Mouse (Mus musculus): ENCODE measurements around the gene Rpp14. TPM values are rescaled to one million over a fixed set of nuclear protein-coding genes. Genes with fewer than 3 reads are reported as not detected.
A peak's percentile ranks its signal among the peaks of the same experiment; 100 is the strongest.

Gene Rpp14
- polyA plus RNA-seq (2015; fragmentation: Nextera tagmentation; extraction: Ambion mirVana): 47.4 and 48.0 TPM in 2 replicates

DNA sequence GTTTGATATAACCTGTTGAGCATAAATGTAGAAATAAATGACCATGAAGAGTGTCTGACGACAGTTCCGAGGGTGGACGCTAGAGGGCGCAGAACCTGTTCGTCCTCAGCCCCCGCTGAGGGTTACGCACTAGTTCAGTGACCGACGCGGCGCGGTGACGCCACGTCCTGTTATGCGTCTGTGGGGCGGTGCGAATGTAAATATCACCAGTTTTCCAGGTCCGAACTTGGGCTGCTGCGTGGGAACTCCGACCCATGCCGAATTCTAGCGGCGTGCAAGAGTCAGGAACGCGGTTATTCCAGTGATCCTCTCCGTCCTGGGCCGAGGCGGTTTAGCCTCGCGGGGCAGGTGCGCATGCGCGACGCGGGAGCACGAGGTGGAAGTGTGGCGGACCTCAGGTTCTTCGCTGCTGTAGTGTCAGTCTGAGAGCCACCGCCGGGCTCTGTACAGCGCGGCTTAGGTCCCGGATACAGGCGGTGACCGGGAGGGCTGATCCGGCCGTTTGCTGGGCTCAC lies at the start of gene Rpp14:
Gene Rpp14, plus strand, starts transcription at position 203 of the 515 bp plus-strand sequence.
- H3K36me3 ChIP-seq: peaks cover 15% of the 10 kb centered on the region

GRCm38 (mm10) chr14:8030535-8030934 lies 49.6 kb upstream of the Rpp14 start:
- Histone ChIP-seq H3K27ac (no peak overlapping the region), H3K9me3 (no peaks in the 10 kb centered on the region), H3K9ac (no peak overlapping the region), H3K4me1 (replicated peaks) (no peaks in the 10 kb centered on the region), H3K4me3 (no peak overlapping the region), H3K36me3 (no peaks in the 10 kb centered on the region), H3K4me2 (no peak overlapping the region), H3K27me3 (no peaks in the 10 kb centered on the region)
- no peak for ATAC-seq (ENCODE audit: low FRiP score)
- WGBS: 53% methylated on average over 4 of the region's 4 CpGs

More for the DNA sequence above, at the start of gene Rpp14:
- peak; percentile 97 for ATAC-seq (ENCODE audit: low FRiP score)
- H3K4me3 ChIP-seq: peak within 1 kb of the TSS; percentile 76
- H3K27me3 ChIP-seq: no peaks in the 10 kb centered on the region
- H3K4me1 ChIP-seq (replicated peaks): peaks cover 20% of the 10 kb centered on the region
- H3K9me3 ChIP-seq: no peaks in the 10 kb centered on the region
- peak within 1 kb of the TSS; percentile 84 for H3K9ac ChIP-seq
- H3K27ac ChIP-seq: peak within 1 kb of the TSS; percentile 95
- H3K4me2 ChIP-seq: peak within 1 kb of the TSS; percentile 88
- under 1% methylated on average over 47 of the region's 47 CpGs for WGBS

GRCm38 (mm10) chr14:8032087-8032944 lies 47.9 kb upstream of the Rpp14 start:
- 76% methylated on average over 13 of the region's 13 CpGs for WGBS
- Histone ChIP-seq H3K4me2 (no peak overlapping the region), H3K36me3 (no peaks in the 10 kb centered on the region), H3K27me3 (no peaks in the 10 kb centered on the region), H3K27ac (no peak overlapping the region), H3K9ac (no peak overlapping the region), H3K4me3 (no peak overlapping the region), H3K4me1 (replicated peaks) (no peaks in the 10 kb centered on the region), H3K9me3 (no peaks in the 10 kb centered on the region)
- ATAC-seq (ENCODE audit: low FRiP score): no peak

- no peaks in the 10 kb centered on the region for H3K27me3 ChIP-seq
- H3K9ac ChIP-seq: no peak overlapping the region
- no peaks in the 10 kb centered on the region for H3K4me1 ChIP-seq (replicated peaks)
- H3K36me3 ChIP-seq: no peaks in the 10 kb centered on the region
- no peak overlapping the region for H3K4me2 ChIP-seq
- 70% methylated on average over 5 of the region's 5 CpGs for WGBS
- H3K9me3 ChIP-seq: no peaks in the 10 kb centered on the region
- no peak for ATAC-seq (ENCODE audit: low FRiP score)
- H3K27ac ChIP-seq: no peak overlapping the region
- H3K4me3 ChIP-seq: no peak overlapping the region
These were observed 45.6 kb upstream of the Rpp14 start for GRCm38 (mm10) chr14:8034561-8034960.

GRCm38 (mm10) chr14:8035951-8036350 lies 44.2 kb upstream of the Rpp14 start:
- Histone ChIP-seq H3K4me3 (no peak overlapping the region), H3K27me3 (no peaks in the 10 kb centered on the region), H3K4me1 (replicated peaks) (no peaks in the 10 kb centered on the region), H3K9ac (no peak overlapping the region), H3K4me2 (no peak overlapping the region), H3K27ac (no peak overlapping the region), H3K9me3 (no peaks in the 10 kb centered on the region), H3K36me3 (peaks cover 3% of the 10 kb centered on the region; the same call in 1 of the 2 replicates)
- 92% methylated on average over 6 of the region's 6 CpGs for WGBS
- no peak for ATAC-seq (ENCODE audit: low FRiP score)

GRCm38 (mm10) chr14:8036406-8036805 lies 43.8 kb upstream of the Rpp14 start:
- H3K27ac ChIP-seq: no peak overlapping the region
- peaks cover 3% of the 10 kb centered on the region; the same call in 1 of the 2 replicates for H3K36me3 ChIP-seq
- H3K4me1 ChIP-seq (replicated peaks): no peaks in the 10 kb centered on the region
- H3K4me2 ChIP-seq: no peak overlapping the region
- 86% methylated on average over 5 of the region's 5 CpGs for WGBS
- no peaks in the 10 kb centered on the region for H3K27me3 ChIP-seq
- no peak overlapping the region for H3K9ac ChIP-seq
- H3K4me3 ChIP-seq: no peak overlapping the region
- ATAC-seq (ENCODE audit: low FRiP score): no peak
- no peaks in the 10 kb centered on the region for H3K9me3 ChIP-seq

DNA sequence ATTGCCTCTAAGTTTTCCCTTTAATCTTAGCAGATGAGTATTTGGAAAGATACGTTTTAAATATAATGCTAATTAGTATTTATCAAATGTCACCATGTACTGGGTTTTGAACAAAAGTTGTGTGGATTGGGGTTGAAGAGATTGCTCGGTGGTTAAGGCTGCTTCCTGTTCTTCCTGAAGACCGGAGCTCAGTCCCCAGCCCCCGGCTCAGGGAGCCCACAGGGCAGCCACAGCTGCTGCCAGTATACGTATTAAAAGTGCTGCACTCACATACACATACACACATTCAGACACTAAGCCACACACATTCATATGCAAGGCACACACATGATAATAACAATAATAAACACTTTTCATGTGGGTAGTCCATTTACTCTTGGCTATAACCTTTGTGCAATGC lies 42.0 kb upstream of the Rpp14 start:
- H3K27ac ChIP-seq: no peak overlapping the region
- H3K9me3 ChIP-seq: no peaks in the 10 kb centered on the region
- no peaks in the 10 kb centered on the region for H3K4me1 ChIP-seq (replicated peaks)
- no peak overlapping the region for H3K9ac ChIP-seq
- peaks cover 10% of the 10 kb centered on the region for H3K36me3 ChIP-seq
- no peak for ATAC-seq (ENCODE audit: low FRiP score)
- H3K4me3 ChIP-seq: no peak overlapping the region
- no peak overlapping the region for H3K4me2 ChIP-seq
- no peaks in the 10 kb centered on the region for H3K27me3 ChIP-seq
- WGBS: 88% methylated on average over 5 of the region's 5 CpGs

DNA sequence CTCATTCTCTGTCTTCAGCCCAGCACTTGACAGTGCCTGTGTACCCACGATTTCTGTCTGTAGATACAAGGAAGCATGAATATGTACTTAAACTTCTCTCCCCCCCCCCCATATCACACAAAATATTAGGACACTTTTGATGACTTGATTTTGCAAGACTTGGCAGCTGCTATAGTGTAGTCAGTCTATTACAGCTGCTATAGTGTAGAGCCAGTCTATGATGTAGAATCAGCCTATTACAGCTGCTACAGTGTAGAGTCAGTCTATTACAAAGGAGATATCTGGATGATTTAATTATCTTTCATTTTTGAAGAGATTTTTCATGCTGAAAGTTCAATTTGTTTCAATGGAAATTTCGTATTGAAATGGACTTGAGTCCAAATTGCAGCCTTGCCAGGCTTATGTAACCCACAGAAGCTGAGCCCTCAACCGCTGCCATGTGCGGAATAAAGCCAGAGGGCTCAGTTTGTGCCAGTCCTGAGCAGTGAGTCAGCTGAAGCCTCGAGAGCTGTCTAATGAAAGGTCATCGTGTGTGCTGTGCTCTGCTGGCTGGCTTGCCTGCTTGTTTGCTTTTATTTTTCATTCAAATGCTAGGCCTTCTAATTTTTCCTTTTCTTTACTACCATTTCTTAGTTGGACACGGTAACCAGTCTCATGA lies 41.2 kb upstream of the Rpp14 start:
- 82% methylated on average over 7 of the region's 7 CpGs for WGBS
- H3K9ac ChIP-seq: no peak overlapping the region
- no peaks in the 10 kb centered on the region for H3K27me3 ChIP-seq
- H3K9me3 ChIP-seq: no peaks in the 10 kb centered on the region
- no peak overlapping the region for H3K4me2 ChIP-seq
- H3K4me1 ChIP-seq (replicated peaks): no peaks in the 10 kb centered on the region
- ATAC-seq (ENCODE audit: low FRiP score): no peak
- no peak overlapping the region for H3K4me3 ChIP-seq
- H3K27ac ChIP-seq: no peak overlapping the region
- H3K36me3 ChIP-seq: peaks cover 14% of the 10 kb centered on the region

GRCm38 (mm10) chr14:8040179-8040578 lies 40.0 kb upstream of the Rpp14 start:
- ATAC-seq (ENCODE audit: low FRiP score): no peak
- no peak overlapping the region for H3K4me2 ChIP-seq
- no peaks in the 10 kb centered on the region for H3K9me3 ChIP-seq
- no peak overlapping the region for H3K4me3 ChIP-seq
- H3K27me3 ChIP-seq: no peaks in the 10 kb centered on the region
- no peak overlapping the region for H3K27ac ChIP-seq
- H3K36me3 ChIP-seq: peaks cover 15% of the 10 kb centered on the region
- 85% methylated on average over 3 of the region's 3 CpGs for WGBS
- no peak overlapping the region for H3K9ac ChIP-seq
- no peaks in the 10 kb centered on the region for H3K4me1 ChIP-seq (replicated peaks)

DNA sequence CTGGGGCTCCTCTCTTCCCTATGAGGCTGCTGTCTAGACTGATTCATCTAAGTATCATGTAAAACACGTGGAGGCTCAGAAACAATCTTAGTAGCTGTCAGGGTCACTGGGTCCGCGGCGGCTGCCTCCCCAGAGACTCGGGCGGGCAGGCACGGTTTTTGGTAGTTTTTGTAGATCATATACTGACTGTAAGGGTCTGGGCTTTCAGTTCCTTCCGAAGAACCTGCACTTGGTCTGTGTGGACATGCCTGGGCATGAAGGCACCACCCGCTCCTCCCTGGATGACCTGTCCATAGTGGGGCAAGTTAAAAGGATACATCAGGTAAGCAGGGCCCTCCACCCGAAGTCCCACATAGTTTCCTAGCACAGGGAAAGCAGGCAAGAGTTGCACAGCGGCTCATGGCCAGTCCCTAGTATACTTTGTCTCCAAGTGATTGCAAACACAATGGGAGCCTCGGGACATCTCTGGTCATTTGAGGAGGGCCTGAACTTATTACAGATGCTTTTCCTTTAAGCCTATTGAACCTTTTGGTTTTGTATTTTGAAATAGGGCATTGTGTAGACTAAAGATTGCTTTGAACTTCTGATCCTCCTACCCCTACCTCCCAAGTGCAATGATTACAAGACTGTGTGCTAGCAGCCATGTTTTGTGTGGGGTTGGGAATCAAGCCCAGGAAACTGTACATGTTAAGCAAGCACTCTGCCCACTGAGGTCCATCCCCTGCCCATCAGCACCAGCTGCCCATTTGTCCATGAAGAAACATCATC lies 39.1 kb upstream of the Rpp14 start:
- no peak for ATAC-seq (ENCODE audit: low FRiP score)
- Histone ChIP-seq H3K27me3 (no peaks in the 10 kb centered on the region), H3K27ac (no peak overlapping the region), H3K9ac (no peak overlapping the region), H3K9me3 (no peaks in the 10 kb centered on the region), H3K4me1 (replicated peaks) (no peaks in the 10 kb centered on the region), H3K4me3 (no peak overlapping the region), H3K36me3 (peaks cover 21% of the 10 kb centered on the region), H3K4me2 (no peak overlapping the region)
- WGBS: 89% methylated on average over 12 of the region's 12 CpGs

- no peak overlapping the region for H3K9ac ChIP-seq
- no peaks in the 10 kb centered on the region for H3K27me3 ChIP-seq
These were observed 38.0 kb upstream of the Rpp14 start for GRCm38 (mm10) chr14:8042120-8042519.

DNA sequence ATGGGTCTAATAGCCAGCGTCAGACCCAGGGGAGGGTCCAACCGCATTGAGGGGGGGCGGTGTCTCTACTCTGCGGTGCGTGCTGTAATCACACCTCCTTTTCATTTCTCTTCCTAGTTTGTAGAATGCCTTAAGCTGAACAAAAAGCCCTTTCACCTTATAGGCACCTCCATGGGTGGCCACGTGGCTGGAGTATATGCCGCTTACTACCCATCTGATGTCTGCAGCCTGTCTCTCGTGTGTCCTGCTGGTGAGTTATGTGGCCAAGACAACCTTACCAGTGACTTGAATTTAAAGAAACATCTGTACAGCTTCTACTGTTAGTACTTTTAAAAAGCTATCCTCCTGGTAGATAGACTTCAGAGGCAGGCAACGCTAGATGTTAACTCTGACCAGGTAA lies 37.6 kb upstream of the Rpp14 start:
- Histone ChIP-seq H3K27ac (no peak overlapping the region), H3K4me3 (no peak overlapping the region), H3K9ac (no peak overlapping the region), H3K4me2 (no peak overlapping the region), H3K36me3 (peaks cover 34% of the 10 kb centered on the region), H3K9me3 (no peaks in the 10 kb centered on the region), H3K27me3 (no peaks in the 10 kb centered on the region), H3K4me1 (replicated peaks) (no peaks in the 10 kb centered on the region)
- ATAC-seq (ENCODE audit: low FRiP score): no peak
- 92% methylated on average over 9 of the region's 9 CpGs for WGBS

More at GRCm38 (mm10) chr14:8042120-8042519, 38.0 kb upstream of the Rpp14 start:
- 89% methylated on average over 2 of the region's 2 CpGs for WGBS
- Histone ChIP-seq H3K9me3 (no peaks in the 10 kb centered on the region), H3K27ac (no peak overlapping the region), H3K4me3 (no peak overlapping the region), H3K4me2 (no peak overlapping the region), H3K4me1 (replicated peaks) (no peaks in the 10 kb centered on the region), H3K36me3 (peaks cover 29% of the 10 kb centered on the region)
- ATAC-seq (ENCODE audit: low FRiP score): no peak
